Mouse (Mus musculus) A20 (cell line): Measurements from ENCODE around the gene Oxt.
A peak's percentile ranks its signal among the peaks of the same experiment; 100 is the strongest.
"Not testable (repeated sequence)": the region's sequence is repeated elsewhere in the genome, so short reads cannot be mapped to it uniquely, and the experiment has no call there.

ENCODE experiments used
- DNase-seq: peaks from one replicate; pipeline ENCODE4 v3.0.0-alpha.2; 2011; ENCODE audit warnings: low read depth, low spot score

Gene Oxt

GRCm38 (mm10) chr2:130575873-130576272 lies at the start of gene Oxt:
Oxt (plus strand) TSS chr2:130576173.
- no peak for DNase-seq

- no peak for DNase-seq
Observed at GRCm38 (mm10) chr2:130528457-130528856, 47.5 kb upstream of the Oxt start.

GRCm38 (mm10) chr2:130529290-130529689 lies 46.7 kb upstream of the Oxt start:
- DNase-seq, result no peak

DNA sequence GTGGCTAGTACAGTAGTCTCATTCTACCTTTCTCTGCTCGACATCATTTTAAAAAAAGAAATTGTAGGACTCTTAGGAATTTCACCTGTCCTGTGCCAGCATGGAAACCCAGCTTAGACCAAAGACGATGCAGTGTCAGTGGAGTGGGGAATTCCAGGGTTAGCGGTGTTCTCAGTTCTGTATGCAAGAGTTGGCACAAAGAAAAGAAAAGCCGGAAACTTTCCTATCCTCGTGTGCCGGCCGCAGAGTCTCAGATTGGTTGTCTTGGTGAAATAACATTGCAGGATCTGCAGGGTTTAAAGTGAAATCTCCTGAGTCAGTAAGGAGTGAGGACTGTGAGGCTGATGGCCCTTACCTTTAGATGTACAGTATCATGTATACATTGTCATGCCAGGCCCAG lies 46.0 kb upstream of the Oxt start:
- DNase-seq, result no peak

DNA sequence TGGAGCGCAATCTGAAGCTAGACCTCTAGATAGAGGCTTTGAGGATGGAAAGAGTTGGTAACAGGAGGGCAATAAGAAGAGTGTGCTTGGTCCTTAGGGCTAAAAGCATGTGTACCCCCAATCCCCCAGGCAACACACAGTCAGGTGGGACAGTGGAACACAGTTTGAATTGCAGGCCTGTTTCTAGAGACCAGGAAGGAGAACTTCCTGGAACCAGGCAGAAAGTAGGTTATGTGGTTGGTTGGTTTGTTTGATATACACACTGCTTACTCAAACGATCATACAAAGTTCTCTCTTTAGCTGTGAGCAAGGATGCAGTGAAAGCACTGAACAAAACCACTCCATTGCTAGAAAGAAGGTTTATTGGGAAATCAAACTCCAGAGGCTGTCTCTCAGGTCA lies 43.8 kb upstream of the Oxt start:
- DNase-seq, result no peak

DNA sequence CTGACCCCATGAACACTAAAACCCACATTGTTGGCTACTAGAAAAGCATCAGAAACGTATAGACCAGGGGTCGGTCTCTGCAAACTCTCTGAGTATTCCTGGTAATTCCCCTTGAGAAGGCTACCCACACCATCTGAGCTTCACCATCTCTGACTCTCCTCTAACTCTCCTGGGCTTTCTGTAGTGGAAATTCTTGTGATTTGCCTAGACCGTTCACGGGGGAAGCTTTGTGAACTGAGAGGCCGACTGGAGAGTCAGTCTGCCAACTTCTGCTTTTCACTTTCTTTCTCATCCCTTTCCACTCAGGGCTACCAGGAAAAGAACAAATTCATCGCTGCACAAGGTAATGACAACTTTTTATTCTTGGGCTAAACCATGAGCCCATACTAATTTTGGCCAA lies 41.0 kb upstream of the Oxt start:
- DNase-seq, result no peak

DNA sequence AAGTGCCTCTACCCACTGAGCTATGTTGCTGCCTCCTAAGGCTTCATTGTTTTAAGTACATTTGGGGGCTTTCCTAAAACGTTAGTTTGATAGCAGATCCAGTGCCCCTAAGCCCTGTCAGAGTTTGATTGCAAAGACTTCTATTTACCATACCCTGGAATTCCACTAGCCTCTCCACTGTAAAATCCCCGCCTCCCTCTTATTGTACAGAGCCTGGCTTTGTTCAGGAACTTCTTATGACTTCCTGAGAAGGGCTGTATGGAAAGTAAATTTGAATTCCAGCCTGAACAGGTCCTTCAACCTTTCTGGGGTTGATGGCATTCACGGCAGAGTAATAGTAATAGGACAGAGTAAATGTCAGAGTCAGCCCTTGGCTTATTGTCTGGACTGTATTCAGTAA lies 39.1 kb upstream of the Oxt start:
- no peak for DNase-seq

DNA sequence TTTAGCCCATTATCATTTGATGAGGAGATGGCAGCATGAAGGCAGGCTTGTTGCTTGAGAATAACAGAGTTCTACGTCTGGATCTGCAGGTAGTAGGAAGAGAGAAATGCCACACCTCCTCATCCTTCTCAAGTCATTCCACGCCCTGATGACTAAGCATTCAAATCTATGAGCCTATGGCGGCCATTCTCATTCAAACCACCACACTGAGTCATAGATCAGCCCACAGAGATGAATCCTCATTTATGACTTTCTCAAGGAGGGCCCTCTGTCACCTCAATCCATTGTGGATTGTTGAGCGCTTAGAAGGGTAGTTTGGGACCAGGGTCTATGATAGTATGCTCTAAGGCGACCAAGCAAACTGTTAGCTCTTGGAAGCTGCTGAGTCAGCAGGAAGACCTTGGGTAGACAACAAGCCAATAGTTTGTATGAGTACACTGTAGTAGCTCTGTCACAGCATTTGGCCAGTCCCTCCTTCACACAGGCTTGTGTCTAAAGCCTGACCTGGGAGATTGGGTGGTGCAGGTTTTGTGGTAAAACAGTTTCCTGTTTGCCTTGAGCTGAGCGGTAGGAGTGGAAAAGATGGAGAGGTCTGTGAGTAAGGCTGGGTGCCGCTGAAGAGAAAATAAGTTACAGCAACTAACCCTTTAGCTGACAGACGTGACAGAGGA lies 37.0 kb upstream of the Oxt start:
- peak; percentile 43 for DNase-seq

DNA sequence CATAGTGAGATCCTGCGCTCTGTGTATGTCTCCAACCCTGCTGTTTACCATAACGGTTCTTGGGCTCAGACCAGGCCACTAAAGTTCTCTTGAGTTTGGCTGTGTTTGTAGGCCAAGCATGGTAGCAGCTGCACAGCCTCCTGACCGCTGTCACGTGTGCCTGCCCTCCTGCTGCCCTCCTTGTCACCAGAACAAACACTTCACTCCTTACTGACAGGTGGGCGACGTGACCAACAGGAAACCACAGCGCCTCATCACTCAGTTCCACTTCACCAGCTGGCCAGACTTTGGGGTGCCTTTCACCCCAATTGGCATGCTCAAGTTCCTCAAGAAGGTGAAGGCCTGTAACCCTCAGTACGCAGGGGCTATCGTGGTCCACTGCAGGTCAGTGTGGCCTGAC lies 35.7 kb upstream of the Oxt start:
- DNase-seq, result peak; percentile 91

GRCm38 (mm10) chr2:130546957-130547356 lies 29.0 kb upstream of the Oxt start:
- DNase-seq, result no peak

DNA sequence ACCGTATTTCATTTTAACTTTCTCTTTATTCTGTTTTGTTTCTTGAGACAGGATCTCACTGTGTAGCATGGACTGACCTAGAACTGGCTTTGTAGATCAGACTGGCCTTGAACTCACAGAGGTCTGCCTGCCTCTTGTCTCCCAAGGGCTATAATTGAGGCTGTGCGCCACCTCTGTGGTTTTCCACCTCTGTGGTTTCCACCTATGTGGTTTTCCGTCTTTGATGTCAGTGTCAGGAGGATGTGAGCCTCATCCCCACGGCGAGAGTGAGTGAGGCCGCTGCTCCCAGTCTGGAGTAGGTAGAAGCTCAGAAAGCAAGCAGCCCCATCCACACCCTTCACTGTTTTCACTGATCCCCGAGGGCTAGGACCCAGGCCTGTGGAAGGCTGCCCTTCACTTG lies 21.1 kb upstream of the Oxt start:
- no peak for DNase-seq

GRCm38 (mm10) chr2:130556292-130556691 lies 19.7 kb upstream of the Oxt start:
- no peak for DNase-seq

DNA sequence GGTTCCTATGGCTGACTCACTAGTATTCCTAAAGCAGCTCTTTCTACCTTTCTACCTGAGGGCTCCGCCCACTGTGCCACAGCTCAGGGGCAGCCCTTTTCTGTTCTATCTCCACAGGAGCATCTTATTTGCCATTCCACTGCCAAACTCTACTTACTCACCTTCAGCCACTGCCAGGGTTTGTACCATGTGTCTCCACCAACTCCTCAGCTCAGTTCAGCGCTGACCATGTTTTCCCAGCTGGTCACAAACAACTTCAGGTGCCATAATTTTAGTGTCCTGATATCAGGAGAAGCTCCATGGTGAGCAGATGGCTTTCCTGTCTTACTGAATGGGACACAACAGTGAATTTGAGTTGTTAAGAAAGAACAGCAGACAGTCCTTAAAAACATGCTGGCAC lies 18.5 kb upstream of the Oxt start:
- DNase-seq, result no peak

GRCm38 (mm10) chr2:130558015-130558414 lies 18.0 kb upstream of the Oxt start:
- no peak for DNase-seq

GRCm38 (mm10) chr2:130563212-130564055 lies 12.5 kb upstream of the Oxt start, which contains the start of gene Mrps26:
Mrps26 (plus strand) TSS chr2:130563742.
- DNase-seq, result peak; percentile 97

GRCm38 (mm10) chr2:130564063-130564462 lies 11.9 kb upstream of the Oxt start:
- no peak for DNase-seq

DNA sequence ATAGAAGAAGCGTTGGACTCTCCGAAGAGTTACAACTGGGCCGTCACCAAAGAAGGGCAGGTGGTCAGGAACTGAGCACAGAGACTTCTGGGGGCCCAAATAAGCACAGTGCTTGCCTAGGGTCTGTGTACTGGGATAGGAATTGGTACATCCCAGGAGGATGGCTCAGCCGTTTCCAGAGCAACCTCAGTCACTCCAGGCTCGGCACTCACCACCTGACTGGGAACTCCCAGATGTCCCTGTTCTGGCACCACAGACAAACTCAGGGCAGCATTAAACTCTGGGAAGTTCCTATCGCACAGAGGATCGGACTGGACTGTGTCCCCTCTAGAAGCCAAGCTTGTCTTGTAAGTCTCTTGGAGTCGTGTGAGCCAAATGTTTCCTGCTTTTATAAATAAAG lies 11.0 kb upstream of the Oxt start:
- no peak for DNase-seq

DNA sequence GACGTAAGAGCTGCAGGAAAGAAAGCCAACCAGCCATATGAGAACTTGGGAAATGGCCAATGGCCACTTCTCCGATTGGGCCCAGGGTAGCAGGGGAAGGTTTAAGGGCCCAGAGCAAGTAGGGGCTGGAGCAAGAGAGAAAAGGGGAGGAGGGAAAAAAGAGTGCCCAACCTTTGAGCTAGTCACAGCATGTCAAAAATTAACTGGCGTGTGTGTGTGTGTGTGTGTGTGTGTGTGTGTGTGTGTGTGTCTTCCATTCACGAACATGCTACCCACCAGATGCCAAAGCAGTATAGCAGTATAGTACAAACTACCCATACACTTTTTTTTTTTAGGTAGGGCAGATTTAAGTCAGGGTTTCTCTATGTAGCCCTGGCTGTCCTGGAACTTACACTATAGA lies 7.1 kb upstream of the Oxt start:
- no peak for DNase-seq

GRCm38 (mm10) chr2:130569926-130570325 lies 6.0 kb upstream of the Oxt start:
- no peak for DNase-seq

- DNase-seq, result peak; percentile 52
Observed at GRCm38 (mm10) chr2:130574960-130575359, 1.0 kb upstream of the Oxt start.

GRCm38 (mm10) chr2:130576564-130576963 lies 591 bp downstream of the Oxt start:
- DNase-seq, result not testable (repeated sequence)

GRCm38 (mm10) chr2:130577021-130577420 lies 1.0 kb downstream of the Oxt start:
- no peak for DNase-seq

GRCm38 (mm10) chr2:130577632-130578031 lies 1.7 kb downstream of the Oxt start:
- DNase-seq, result peak; percentile 86
